Mouse (Mus musculus) ovary, adult 10 weeks (tissue): ENCODE results near the gene Eif2ak2. TPM values are rescaled to one million over a fixed set of nuclear protein-coding genes. Genes with fewer than 3 reads are reported as not detected.

ENCODE experiments used
- polyA plus RNA-seq: library from polyadenylated mRNA; stranded (reverse); fragments of 350-450 nt; fragmentation: Illumina TruSeq; extraction: RNeasy Lipid Tissue Mini Kit (QIAGEN cat#74804); gene quantifications from one replicate; pipeline ENCODE4 v1.2.3, GENCODE M21; 2014

Gene Eif2ak2
- polyA plus RNA-seq, result 70.3 TPM

DNA sequence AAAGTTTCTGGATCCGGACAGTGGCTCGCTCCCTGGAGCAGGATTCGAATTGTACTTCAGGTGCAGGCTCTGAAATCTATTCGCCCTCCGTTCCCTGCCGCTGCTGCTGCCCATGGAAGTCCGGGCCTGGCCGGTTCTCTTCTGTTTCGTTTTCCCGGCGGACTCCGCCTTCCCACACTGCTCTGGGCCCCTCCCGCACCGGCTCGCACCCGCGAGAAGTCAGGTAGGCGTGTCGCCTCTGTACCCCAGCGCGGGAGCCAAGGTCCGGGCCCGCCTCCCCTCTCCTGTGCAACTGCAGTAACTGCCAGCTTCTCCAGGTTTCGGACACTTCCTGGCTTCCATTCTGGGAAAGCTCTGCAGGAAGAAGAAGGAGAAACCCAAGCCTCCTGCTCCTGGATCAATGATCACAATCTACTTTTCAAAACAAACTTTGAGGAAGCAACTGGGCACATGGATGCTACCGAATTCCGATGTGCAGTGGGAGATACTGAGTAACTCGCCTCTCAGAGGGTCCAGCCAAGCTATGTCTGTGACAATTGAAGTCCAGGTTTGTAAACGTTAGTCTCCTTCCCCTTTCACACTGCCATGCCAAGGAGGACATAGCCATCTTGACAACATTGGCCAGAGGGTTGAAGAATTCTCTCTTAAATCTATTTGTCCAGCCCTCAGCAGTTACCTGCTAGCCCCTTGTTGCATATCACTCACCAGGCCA lies at the start of gene Eif2ak2:
Eif2ak2 (minus strand) TSS at position 173 of the 712 bp plus-strand sequence.

DNA sequence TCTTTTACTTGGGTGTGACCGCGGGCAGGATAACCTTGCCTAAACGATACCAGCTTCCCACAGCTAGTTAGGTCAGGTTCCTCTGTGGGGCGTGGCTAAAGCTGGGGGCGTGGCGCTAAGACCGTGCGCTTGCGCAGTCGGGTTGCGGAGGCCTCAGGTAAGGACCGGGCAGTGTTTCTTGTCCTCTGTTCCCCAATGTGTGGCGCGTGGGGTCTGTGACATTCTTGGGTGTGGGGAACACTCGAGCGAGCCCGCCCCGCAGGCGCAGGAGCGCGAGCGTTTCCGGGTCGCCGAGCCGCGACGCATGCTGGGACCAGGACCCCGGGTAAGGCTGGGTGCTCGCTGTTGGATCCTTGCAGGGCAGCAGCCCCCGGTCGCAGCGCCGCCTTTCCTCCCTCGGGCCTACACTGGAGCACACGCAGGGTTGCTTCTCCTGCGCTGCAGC lies 34.0 kb upstream of the Eif2ak2 start, which contains the start of gene Cebpzos:
Cebpzos (plus strand) TSS at position 132 of the 445 bp plus-strand sequence.

DNA sequence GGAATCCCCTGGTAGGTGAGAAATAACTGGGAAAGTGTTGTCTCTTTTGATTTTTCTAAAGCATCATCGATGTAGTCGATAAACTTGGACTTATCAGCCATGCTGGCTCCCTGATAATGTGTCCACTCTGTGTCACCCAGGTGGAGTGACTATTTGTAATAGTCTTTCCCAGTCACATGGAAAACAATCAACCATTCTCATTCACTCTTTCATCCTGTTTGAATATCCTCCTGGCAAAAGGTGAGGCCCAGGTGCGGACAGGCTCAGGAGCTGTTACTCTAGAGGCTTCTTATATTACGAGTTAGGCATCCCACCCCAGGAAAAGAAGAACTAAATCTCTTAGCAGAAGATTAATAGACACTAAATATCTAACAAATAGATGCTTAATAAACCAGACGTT lies 24.5 kb upstream of the Eif2ak2 start, which contains the start of gene Sult6b1:
Sult6b1 (minus strand) TSS at position 101 of the 400 bp plus-strand sequence.

DNA sequence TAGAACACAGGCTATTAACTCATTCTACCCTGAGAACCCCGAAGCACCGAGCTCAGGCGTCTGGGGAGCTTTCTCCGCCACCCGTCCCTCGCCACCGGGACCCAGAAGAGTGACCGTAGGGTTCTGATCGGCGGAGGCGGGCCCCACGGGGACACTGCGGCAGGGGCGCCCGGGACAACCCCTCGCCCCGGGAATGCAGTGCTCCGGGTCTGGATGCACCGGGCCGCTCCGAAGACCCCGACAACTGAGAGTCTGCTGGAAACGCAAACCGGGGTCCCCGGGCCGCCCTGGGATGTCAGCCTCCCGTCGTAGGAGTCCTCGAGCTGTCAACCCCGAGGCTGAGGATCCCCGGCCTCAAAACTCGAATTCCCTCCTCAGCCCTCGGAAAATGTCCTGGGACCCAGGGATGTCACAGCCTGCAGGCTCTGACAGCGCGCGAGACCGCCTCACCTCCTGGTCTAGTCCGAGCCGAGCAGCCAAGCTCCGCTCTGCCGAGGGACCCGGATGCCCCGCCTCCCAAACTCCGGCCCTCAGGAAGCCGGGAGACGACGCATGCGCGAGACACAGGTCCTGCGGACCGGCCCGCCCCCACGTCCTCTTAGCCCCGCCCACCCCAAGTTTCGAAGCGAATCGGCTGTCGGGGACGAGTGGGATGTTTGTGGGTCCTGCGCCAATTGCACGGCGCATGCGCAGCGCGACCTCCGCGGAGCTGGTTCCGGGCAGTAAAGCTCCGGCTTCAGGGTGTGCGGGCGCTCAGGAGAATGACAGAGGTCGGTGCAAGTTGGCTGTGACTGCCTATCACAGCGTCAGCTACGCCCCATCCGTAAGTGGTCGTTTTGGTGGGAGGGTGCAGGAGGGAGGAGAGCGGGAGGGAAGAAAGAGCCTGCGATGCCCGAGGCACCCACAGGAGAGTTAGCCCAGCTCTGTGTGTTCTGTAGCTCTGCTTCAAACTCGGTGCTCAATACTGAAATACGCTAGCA lies 47.2 kb downstream of the Eif2ak2 start, which contains the start of the genes Heatr5b and Gpatch11:
Heatr5b (minus strand) TSS at position 509 of the 980 bp plus-strand sequence.
Gpatch11 (plus strand) TSS at position 712 of the 980 bp plus-strand sequence.

Other genes with a start within 250 kb of the Eif2ak2 start
- gene Strn, start 145.4 kb downstream of the Eif2ak2 start, polyA plus RNA-seq, result 119 TPM
- 14.3 TPM for gene Heatr5b, start 47.2 kb downstream of the Eif2ak2 start, polyA plus RNA-seq
- 13.9 TPM for gene Gpatch11, start 47.0 kb downstream of the Eif2ak2 start, polyA plus RNA-seq
- 1.1 TPM for gene Sult6b1, start 24.4 kb upstream of the Eif2ak2 start, polyA plus RNA-seq
- gene Cebpzos, start 33.9 kb upstream of the Eif2ak2 start, polyA plus RNA-seq, result 31.5 TPM
- gene Cebpz, start 54.5 kb upstream of the Eif2ak2 start, polyA plus RNA-seq, result 115 TPM
- 38.5 TPM for gene Ndufaf7, start 54.6 kb upstream of the Eif2ak2 start, polyA plus RNA-seq
- gene Prkd3, start 138.2 kb upstream of the Eif2ak2 start, polyA plus RNA-seq, result 122 TPM
- 16.3 TPM for gene Qpct, start 169.3 kb upstream of the Eif2ak2 start, polyA plus RNA-seq